In genomic region chr9:48257741-48258423, GRCm38 (mm10) we compare ENCODE assay signal across 9 mouse cellular contexts.
DNase-seq lines count a peak whose midpoint lies in the region; ATAC-seq and TF ChIP-seq lines count a peak whose summit lies in the region.
"Had no signal": no experiment of that assay in that cellular context is flagged by ENCODE, and none has a peak within 500 bp of the region (broad histone marks: within the 10 kb centered on the region; RNA-seq: fewer than 3 reads in every experiment).

No protein-coding gene starts in this region.

- no peak overlapping the region for H3K27ac ChIP-seq in heart, embryonic 10.5 days
- no peak overlapping the region for H3K27ac ChIP-seq in heart, embryonic 12.5 days (ENCODE audit: poor library complexity, severe bottlenecking)
- H3K27ac ChIP-seq in cerebellum, adult 2 months (ENCODE audit: insufficient read depth, low read length): no peak overlapping the region
- H3K27ac ChIP-seq in midbrain, embryonic 16.5 days (ENCODE audit: low read length): no peak overlapping the region
- H3K27ac ChIP-seq: liver, embryonic 15.5 days had no signal

- no peak for TF ChIP-seq CTCF in G1E (IDR thresholded peaks at IDR 0.05; ENCODE audit: low read depth, low read length)
- peak; percentile 51; the same call in 1 of the 2 replicates for TF ChIP-seq CTCF in cerebellum, adult 2 months (IDR thresholded peaks at IDR 0.05; ENCODE audit: borderline replicate concordance, insufficient read depth, low read depth, low read length)

- H3K9ac ChIP-seq in heart, embryonic 12.5 days: no peak overlapping the region
- no peak overlapping the region for H3K9ac ChIP-seq in midbrain, embryonic 16.5 days (ENCODE audit: low read depth, low read length)
- H3K9ac ChIP-seq: liver, embryonic 15.5 days had no signal

- 30% methylated on average over 12 of the region's 12 CpGs for WGBS in heart, embryonic 10.5 days
- 35% methylated on average over 12 of the region's 12 CpGs for WGBS in heart, embryonic 12.5 days
- 44% methylated on average over 12 of the region's 12 CpGs for WGBS in cerebellum, adult 2 months
- WGBS in midbrain, embryonic 16.5 days: 30% methylated on average over 12 of the region's 12 CpGs

- TF ChIP-seq POLR2A in cerebellum, adult 2 months (IDR thresholded peaks at IDR 0.05; ENCODE audit: borderline replicate concordance, insufficient read depth, low read length): no peak

- no peak for ATAC-seq in heart, embryonic 12.5 days (ENCODE audit: insufficient number of reproducible peaks, low FRiP score)
- ATAC-seq in G1E (ENCODE audit: extremely low read depth, insufficient number of reproducible peaks, low FRiP score, poor library complexity, severe bottlenecking): no peak
- ATAC-seq in midbrain, embryonic 16.5 days: peak; percentile 60; the same call in 1 of the 2 replicates

- peak; percentile 43 for DNase-seq in heart, embryonic 10.5 days (ENCODE audit: low spot score)
- DNase-seq in G1E (ENCODE audit: low spot score): peak; percentile 14
- DNase-seq in cerebellum, adult 2 months: peak; percentile 33 to 41
- peak; percentile 14 to 87 for DNase-seq in frontal cortex, adult 2 months (ENCODE audit: extremely low spot score in 1 of 2, low spot score in 1 of 2)
- peak; percentile 56 to 69 for DNase-seq in layer of hippocampus, postnatal 36 days
- no peak for DNase-seq in spleen, postnatal 14 days (ENCODE audit: low spot score in 2 of 2)

- H3K4me3 ChIP-seq in heart, embryonic 10.5 days: no peak overlapping the region
- no peak overlapping the region for H3K4me3 ChIP-seq in heart, embryonic 12.5 days
- no peak overlapping the region for H3K4me3 ChIP-seq in G1E (ENCODE audit: low read depth, low read length)
- H3K4me3 ChIP-seq in cerebellum, adult 2 months (replicated peaks; ENCODE audit: insufficient read depth, low read depth, low read length): no peak overlapping the region
- no peak overlapping the region for H3K4me3 ChIP-seq in midbrain, embryonic 16.5 days (ENCODE audit: low read depth, low read length)
- H3K4me3 ChIP-seq: liver, embryonic 15.5 days had no signal

- peaks cover 22% of the 10 kb centered on the region for H3K27me3 ChIP-seq in heart, embryonic 10.5 days (ENCODE audit: insufficient read depth, poor library complexity, severe bottlenecking)
- H3K27me3 ChIP-seq in heart, embryonic 12.5 days (replicated peaks): peaks cover 23% of the 10 kb centered on the region
- peaks cover 49% of the 10 kb centered on the region for H3K27me3 ChIP-seq in G1E (ENCODE audit: insufficient read depth, low read length)
- no peaks in the 10 kb centered on the region for H3K27me3 ChIP-seq in cerebellum, adult 2 months (ENCODE audit: control insufficient read depth, insufficient read depth, low read length)
- no peaks in the 10 kb centered on the region for H3K27me3 ChIP-seq in midbrain, embryonic 16.5 days (ENCODE audit: control insufficient read depth, insufficient read depth, low read depth, low read length)

- H3K36me3 ChIP-seq in heart, embryonic 10.5 days: no peaks in the 10 kb centered on the region
- no peaks in the 10 kb centered on the region for H3K36me3 ChIP-seq in heart, embryonic 12.5 days
- no peaks in the 10 kb centered on the region for H3K36me3 ChIP-seq in G1E (replicated peaks)
- H3K36me3 ChIP-seq in midbrain, embryonic 16.5 days (ENCODE audit: control insufficient read depth, insufficient read depth, low read length): no peaks in the 10 kb centered on the region
- H3K36me3 ChIP-seq: liver, embryonic 15.5 days had no signal

- H3K4me2 ChIP-seq in heart, embryonic 12.5 days: no peak overlapping the region
- H3K4me2 ChIP-seq in midbrain, embryonic 16.5 days (ENCODE audit: low read length): no peak overlapping the region
- H3K4me2 ChIP-seq: liver, embryonic 15.5 days had no signal

- H3K9me3 ChIP-seq in heart, embryonic 10.5 days: no peaks in the 10 kb centered on the region
- no peaks in the 10 kb centered on the region for H3K9me3 ChIP-seq in heart, embryonic 12.5 days (replicated peaks)
- H3K9me3 ChIP-seq in G1E (replicated peaks): no peaks in the 10 kb centered on the region
- H3K9me3 ChIP-seq in midbrain, embryonic 16.5 days (replicated peaks; ENCODE audit: control insufficient read depth, low read length, poor library complexity, severe bottlenecking): no peaks in the 10 kb centered on the region
- H3K9me3 ChIP-seq: liver, embryonic 15.5 days had no signal

- H3K4me1 ChIP-seq in heart, embryonic 10.5 days: 0 out of 2 replicates have a peak, but pooled peaks cover 3% of the 10 kb centered on the region
- H3K4me1 ChIP-seq in heart, embryonic 12.5 days (replicated peaks): no peaks in the 10 kb centered on the region
- H3K4me1 ChIP-seq in G1E (ENCODE audit: insufficient read depth, low read depth, low read length): peaks cover 2% of the 10 kb centered on the region; the same call in 1 of the 2 replicates
- H3K4me1 ChIP-seq in cerebellum, adult 2 months (ENCODE audit: control insufficient read depth, insufficient read depth, low read length): no peaks in the 10 kb centered on the region
- no peaks in the 10 kb centered on the region for H3K4me1 ChIP-seq in midbrain, embryonic 16.5 days (ENCODE audit: control insufficient read depth, insufficient read depth, low read length)
- H3K4me1 ChIP-seq: liver, embryonic 15.5 days had no signal

Comparison
In these comparisons a context has a peak if more than half of its experiments do, and no peak if none do; other contexts are left out.
1. DNase-seq: peak in heart, embryonic 10.5 days (single experiment), G1E (single experiment), cerebellum, adult 2 months (2 of 2), frontal cortex, adult 2 months (2 of 2) and layer of hippocampus, postnatal 36 days (2 of 2); none in spleen, postnatal 14 days (0 of 2).